Mouse (Mus musculus) frontal cortex, postnatal 25 days (tissue): ENCODE results near the gene Mmd.
A peak's percentile ranks its signal among the peaks of the same experiment; 100 is the strongest.
"Not testable (repeated sequence)": the region's sequence is repeated elsewhere in the genome, so short reads cannot be mapped to it uniquely, and the experiment has no call there.

Experiments used
- DNase-seq, 2 experiments: peaks; one replicate each; pipeline ENCODE4 v3.0.0; 2022; ENCODE audit warnings: low spot score in 2 of 2

The Mmd gene

GRCm38 (mm10) chr11:90249701-90250141 lies 465 bp downstream of the Mmd start:
- peak in 1 of 2 experiments; percentile 26 for DNase-seq

- DNase-seq = no peak
Measured at GRCm38 (mm10) chr11:90250189-90250588, 933 bp downstream of the Mmd start.

- no peak for DNase-seq
Measured at GRCm38 (mm10) chr11:90250730-90251129, 1.5 kb downstream of the Mmd start.

GRCm38 (mm10) chr11:90251923-90252322 lies 2.7 kb downstream of the Mmd start:
- DNase-seq = no peak

GRCm38 (mm10) chr11:90252366-90252765 lies 3.1 kb downstream of the Mmd start:
- no peak for DNase-seq

GRCm38 (mm10) chr11:90254536-90254935 lies 5.3 kb downstream of the Mmd start:
- no peak for DNase-seq

- no peak for DNase-seq
Measured at GRCm38 (mm10) chr11:90255687-90256086, 6.4 kb downstream of the Mmd start.

- DNase-seq = no peak
Measured at GRCm38 (mm10) chr11:90256833-90257525, 7.7 kb downstream of the Mmd start.

- DNase-seq = no peak
Measured at GRCm38 (mm10) chr11:90258321-90258927, 9.2 kb downstream of the Mmd start.

GRCm38 (mm10) chr11:90259071-90259470 lies 9.8 kb downstream of the Mmd start:
- DNase-seq = no peak

GRCm38 (mm10) chr11:90259826-90260225 lies 10.6 kb downstream of the Mmd start:
- no peak for DNase-seq

- DNase-seq = no peak
Measured at GRCm38 (mm10) chr11:90264180-90264579, 14.9 kb downstream of the Mmd start.

- no peak for DNase-seq
Measured at GRCm38 (mm10) chr11:90265581-90265980, 16.3 kb downstream of the Mmd start.

GRCm38 (mm10) chr11:90268934-90269333 lies 19.7 kb downstream of the Mmd start:
- no peak for DNase-seq

- no peak for DNase-seq
Measured at GRCm38 (mm10) chr11:90269398-90270123, 20.3 kb downstream of the Mmd start.

GRCm38 (mm10) chr11:90270132-90270877 lies 21.0 kb downstream of the Mmd start:
- no peak for DNase-seq

GRCm38 (mm10) chr11:90274187-90274586 lies 24.9 kb downstream of the Mmd start:
- no peak for DNase-seq

- DNase-seq = no peak
Measured at GRCm38 (mm10) chr11:90275663-90276062, 26.4 kb downstream of the Mmd start.

- no peak for DNase-seq
Measured at GRCm38 (mm10) chr11:90276150-90276549, 26.9 kb downstream of the Mmd start.

- no peak for DNase-seq
Measured at GRCm38 (mm10) chr11:90276561-90276960, 27.3 kb downstream of the Mmd start.

GRCm38 (mm10) chr11:90280069-90280468 lies 30.8 kb downstream of the Mmd start:
- DNase-seq = no peak

- not testable (repeated sequence) for DNase-seq
Measured at GRCm38 (mm10) chr11:90281943-90282342, 32.7 kb downstream of the Mmd start.
